Mouse (Mus musculus): ENCODE results near the gene 4931400O07Rik. TPM values are rescaled to one million over a fixed set of nuclear protein-coding genes. Genes with fewer than 3 reads are reported as not detected.

The 4931400O07Rik gene
- not detected for total RNA-seq (2021)
- long read RNA-seq, experiment 1 = 0 reads
- long read RNA-seq, experiment 2 = 0 reads

DNA sequence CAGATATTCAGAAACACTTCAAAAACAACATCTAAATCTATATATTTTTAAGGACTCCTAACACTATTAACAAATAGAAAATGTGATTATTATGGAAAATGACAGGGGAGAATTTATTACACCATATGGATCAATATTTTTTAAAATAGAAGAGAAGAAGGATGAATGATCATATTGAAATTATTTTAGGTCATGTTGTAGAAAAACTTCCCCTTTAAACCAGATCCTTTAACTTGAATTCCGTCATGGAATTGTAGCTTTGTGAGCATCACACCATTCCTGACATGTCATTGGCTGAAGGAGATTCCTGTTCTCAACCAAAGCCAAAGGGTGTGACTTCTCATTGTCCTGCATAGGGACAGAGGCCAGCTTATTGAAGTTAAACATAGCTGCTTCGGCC lies at the start of gene 4931400O07Rik:
TSS of gene 4931400O07Rik (plus strand) at position 301 of the 400 bp plus-strand sequence.
- no peak for DNase-seq

Other genes with a start within 250 kb of the 4931400O07Rik start
- not detected for gene 4933402E13Rik, start 184.5 kb upstream of the 4931400O07Rik start, total RNA-seq (2021)

All from adrenal gland, postnatal 10 days (tissue).